8 mouse cellular contexts compared by ENCODE assay signal in genomic region chr17:35667334-35668065, GRCm38 (mm10). TPM values are rescaled to one million over a fixed set of nuclear protein-coding genes. Genes with fewer than 3 reads are reported as not detected.
A peak's percentile ranks its signal among the peaks of the same experiment; 100 is the strongest.
DNase-seq lines count a peak whose midpoint lies in the region; ATAC-seq and TF ChIP-seq lines count a peak whose summit lies in the region.

TSS of gene Vars2 (minus strand) at chr17:35667592.

- no peak; a peak in 1 of 4 replicates for TF ChIP-seq EP300 in MEL (IDR thresholded peaks at IDR 0.05; ENCODE audit: low read depth in 1 of 2, low read length in 2 of 2)

- peak; percentile 76 to 80 for ATAC-seq in hematopoietic stem cell, adult 5-6 weeks (replicated peaks in 1 of 2; ENCODE audit: insufficient read depth in 1 of 2, low FRiP score in 2 of 2, low TSS enrichment in 1 of 2, low read depth in 1 of 2, poor library complexity in 2 of 2, severe bottlenecking in 2 of 2)
- ATAC-seq in lung, embryonic 16.5 days (ENCODE audit: low read depth), result peak; percentile 91

- H3K4me3 ChIP-seq in MEL (ENCODE audit: control insufficient read depth in 1 of 2, insufficient read depth in 1 of 2, low read depth in 2 of 2, low read length in 2 of 2), result peak within 1 kb of the TSS; percentile 71 to 86
- H3K4me3 ChIP-seq in cerebellum, adult 2 months (replicated peaks; ENCODE audit: insufficient read depth, low read depth, low read length), result peak within 1 kb of the TSS; percentile 78
- H3K4me3 ChIP-seq in lung, embryonic 16.5 days (ENCODE audit: low read length), result peak within 1 kb of the TSS; percentile 71

- no peaks in the 10 kb centered on the region for H3K9me3 ChIP-seq in MEL (replicated peaks; ENCODE audit: insufficient read depth, low read length)
- H3K9me3 ChIP-seq in lung, embryonic 16.5 days (ENCODE audit: control insufficient read depth, low read length), result no peaks in the 10 kb centered on the region

- peaks cover 0 to 4% of the 10 kb centered on the region in 2 experiments; a peak in 2 of 4 replicates for H3K4me1 ChIP-seq in MEL (ENCODE audit: control insufficient read depth in 1 of 2, insufficient read depth in 2 of 2, low read length in 2 of 2)
- peaks cover 6% of the 10 kb centered on the region; the same call in 1 of the 2 replicates for H3K4me1 ChIP-seq in cerebellum, adult 2 months (ENCODE audit: control insufficient read depth, insufficient read depth, low read length)
- H3K4me1 ChIP-seq in lung, embryonic 16.5 days (replicated peaks; ENCODE audit: control insufficient read depth, insufficient read depth, low read length), result peaks cover 10% of the 10 kb centered on the region

- TF ChIP-seq POLR2A in MEL (IDR thresholded peaks at IDR 0.05; ENCODE audit: control insufficient read depth in 1 of 2, insufficient read depth in 1 of 2, low read depth in 1 of 2, low read length in 2 of 2, poor library complexity in 1 of 2), result peak; percentile 72 to 93
- peak; percentile 95 for TF ChIP-seq POLR2A in cerebellum, adult 2 months (IDR thresholded peaks at IDR 0.05; ENCODE audit: borderline replicate concordance, insufficient read depth, low read length)

- H3K4me2 ChIP-seq in lung, embryonic 16.5 days (ENCODE audit: low read depth, low read length), result peak within 1 kb of the TSS; percentile 89

- no peak for TF ChIP-seq RAD21 in MEL (IDR thresholded peaks at IDR 0.05; ENCODE audit: low read depth, low read length)

- under 1% methylated on average over 61 of the region's 61 CpGs for WGBS in cerebellum, adult 2 months
- under 1% methylated on average over 61 of the region's 61 CpGs for WGBS in lung, embryonic 16.5 days

- peak within 1 kb of the TSS; percentile 80 for H3K9ac ChIP-seq in MEL (ENCODE audit: control insufficient read depth, low read depth, low read length, poor library complexity, severe bottlenecking)
- H3K9ac ChIP-seq in lung, embryonic 16.5 days (ENCODE audit: low read length), result peak within 1 kb of the TSS; percentile 89

- no peaks in the 10 kb centered on the region for H3K36me3 ChIP-seq in MEL (ENCODE audit: control insufficient read depth in 1 of 2, insufficient read depth in 2 of 2, low read length in 2 of 2)
- peaks cover 8% of the 10 kb centered on the region for H3K36me3 ChIP-seq in lung, embryonic 16.5 days (ENCODE audit: control insufficient read depth, insufficient read depth, low read length)

- H3K27me3 ChIP-seq in MEL (ENCODE audit: control insufficient read depth in 1 of 2, insufficient read depth in 2 of 2, low read length in 2 of 2), result no peaks in the 10 kb centered on the region
- no peaks in the 10 kb centered on the region for H3K27me3 ChIP-seq in cerebellum, adult 2 months (ENCODE audit: control insufficient read depth, insufficient read depth, low read length)
- H3K27me3 ChIP-seq in lung, embryonic 16.5 days (ENCODE audit: control insufficient read depth, insufficient read depth, low read depth, low read length), result no peaks in the 10 kb centered on the region

- peak within 1 kb of the TSS; percentile 67 for H3K27ac ChIP-seq in MEL (ENCODE audit: control insufficient read depth, low read depth, low read length)
- peak within 1 kb of the TSS; percentile 53 for H3K27ac ChIP-seq in cerebellum, adult 2 months (ENCODE audit: insufficient read depth, low read length)
- H3K27ac ChIP-seq in lung, embryonic 16.5 days (ENCODE audit: low read length), result peak within 1 kb of the TSS; percentile 84

- TF ChIP-seq CTCF in MEL (IDR thresholded peaks at IDR 0.05 in 2 of 3, conservative IDR thresholded peaks at IDR 0.05 in 1 of 3; ENCODE audit: control insufficient read depth in 1 of 3, insufficient read depth in 1 of 3, low read depth in 2 of 3, low read length in 3 of 3, poor library complexity in 1 of 3, severe bottlenecking in 1 of 3), result no peak
- TF ChIP-seq CTCF in cerebellum, adult 2 months (IDR thresholded peaks at IDR 0.05; ENCODE audit: borderline replicate concordance, insufficient read depth, low read depth, low read length), result no peak

- H3K79me2 ChIP-seq in MEL (ENCODE audit: control insufficient read depth, insufficient read depth, low read length, poor library complexity), result peaks cover 6% of the 10 kb centered on the region

- DNase-seq in MEL (ENCODE audit: low read depth, low spot score), result peak; percentile 96
- peak; percentile 97 to 98 for DNase-seq in cerebellum, adult 2 months
- DNase-seq in forelimb bud, embryonic 11.5 days (ENCODE audit: low read depth, low spot score), result peak; percentile 96
- DNase-seq in layer of hippocampus, adult 9-10 months (ENCODE audit: low spot score), result peak; percentile 89
- DNase-seq in ovary, postnatal 10 days (ENCODE audit: low spot score), result peak; percentile 96
- peak; percentile 94 to 98 for DNase-seq in thymus, postnatal 10 days (ENCODE audit: low spot score in 2 of 2)

TF ChIP-seq in MEL, 35 proteins besides CTCF, POLR2A, EP300 and RAD21:
- TF ChIP-seq HCFC1 (IDR thresholded peaks at IDR 0.05; ENCODE audit: low read depth, low read length) (peak; percentile 65; the same call in 1 of the 2 replicates), MXI1 (IDR thresholded peaks at IDR 0.05; ENCODE audit: low read depth, low read length) (peak; percentile 83), POLR2AphosphoS2 (IDR thresholded peaks at IDR 0.05; ENCODE audit: low read length) (peak; percentile 96), KAT2A (conservative IDR thresholded peaks at IDR 0.05; ENCODE audit: low read depth, low read length) (peak; percentile 3; the same call in 1 of the 2 replicates), MAX (IDR thresholded peaks at IDR 0.05; ENCODE audit: low read length) (peak; percentile 66), TCF12 (IDR thresholded peaks at IDR 0.05; ENCODE audit: low read depth, low read length) (peak; percentile 38), SIN3A (IDR thresholded peaks at IDR 0.05; ENCODE audit: low read length) (peak; percentile 66), NELFE (IDR thresholded peaks at IDR 0.05; ENCODE audit: low read depth, low read length) (peak; percentile 95), TBP (IDR thresholded peaks at IDR 0.05; ENCODE audit: low read depth, low read length) (peak; percentile 76), USF1 (IDR thresholded peaks at IDR 0.05; ENCODE audit: low read depth, low read length) (no peak; the same call in 1 of the 2 replicates), MAZ (IDR thresholded peaks at IDR 0.05; ENCODE audit: low read depth, low read length) (peak; percentile 29; the same call in 1 of the 2 replicates), POLR2AphosphoS5 (IDR thresholded peaks at IDR 0.05; ENCODE audit: borderline replicate concordance, low read depth, low read length) (no peak), MYC (IDR thresholded peaks at IDR 0.05; ENCODE audit: low read depth, low read length) (peak; percentile 80), BHLHE40 (IDR thresholded peaks at IDR 0.05; ENCODE audit: borderline replicate concordance, low read depth, low read length) (no peak), CHD2 (IDR thresholded peaks at IDR 0.05; ENCODE audit: low read length) (no peak), NRF1 (IDR thresholded peaks at IDR 0.05; ENCODE audit: insufficient read depth, low read depth, low read length, poor library complexity, severe bottlenecking) (peak; percentile 98), ZNF384 (IDR thresholded peaks at IDR 0.05; ENCODE audit: low read depth, low read length) (no peak), CHD1 (IDR thresholded peaks at IDR 0.05; ENCODE audit: low read depth, low read length) (0 out of 2 replicates have a peak, but pooled peaks have one; percentile 74)

RNA-seq across cellular contexts. Expression of gene Vars2, which starts in this region (rescaled TPM):
- total RNA-seq in MEL (2012; rRNA removed), result 21.8 and 24.0 TPM in 2 replicates
- 10 to 100 TPM in 1 of 2 experiments, not detected in 1; 34.0 TPM for polyA plus RNA-seq in MEL (2012; ENCODE audit: insufficient read depth in 1 of 2, insufficient read length in 2 of 2, low read depth in 1 of 2, low replicate concordance in 2 of 2, missing spikeins in 1 of 2)
- 35.5 and 35.9 TPM in 2 replicates for polyA plus RNA-seq in cerebellum, adult 2 months (2012; rRNA removed)
- total RNA-seq in hematopoietic stem cell, adult 5-6 weeks (2017), result 11.3 and 12.6 TPM in 2 replicates
- 22.8 and 25.4 TPM in 2 replicates for polyA plus RNA-seq in lung, embryonic 16.5 days (2015; fragmentation: Nextera tagmentation; extraction: Ambion mirVana)

Comparison
In these comparisons a context has a peak if more than half of its experiments do, and no peak if none do; other contexts are left out.
1. Peak in every context shown above with its lines: DNase-seq, ATAC-seq, H3K4me3 ChIP-seq and H3K27ac ChIP-seq.